Mouse (Mus musculus) C2C12 (cell line): ENCODE data around the gene Sike1. TPM values are rescaled to one million over a fixed set of nuclear protein-coding genes. Genes with fewer than 3 reads are reported as not detected.

ENCODE experiments used
- H3K27me3 ChIP-seq: one replicate; pipeline ENCODE4 v1.6.1; 2011; ENCODE audit not compliant: control insufficient read depth, insufficient read depth, insufficient read length
- H3K36me3 ChIP-seq: one replicate; pipeline ENCODE4 v1.6.1; 2011; ENCODE audit not compliant: control insufficient read depth, insufficient read depth
- H3K4me3 ChIP-seq: one replicate; pipeline ENCODE4 v1.5.1; 2011; ENCODE audit warnings: mild to moderate bottlenecking, control low read depth; ENCODE audit not compliant: poor library complexity, insufficient read depth, severe bottlenecking
- H3K79me2 ChIP-seq: one replicate; pipeline ENCODE4 v1.6.1; 2011; ENCODE audit not compliant: control insufficient read depth, insufficient read depth
- H3K79me3 ChIP-seq: one replicate; pipeline ENCODE4 v1.6.1; 2011; ENCODE audit warnings: low read depth, control low read depth
- H3ac ChIP-seq: one replicate; pipeline ENCODE3; 2011; ENCODE audit warnings: low read depth; ENCODE audit not compliant: control insufficient read depth, insufficient read length
- CEBPB ChIP-seq: IDR thresholded peaks from one replicate; pipeline ENCODE4 v1.6.1; 2011; ENCODE audit warnings: low read depth, mild to moderate bottlenecking, control low read depth, moderate library complexity
- CTCF ChIP-seq: IDR thresholded peaks from one replicate; pipeline ENCODE4 v1.5.1; 2011; ENCODE audit not compliant: control insufficient read depth, insufficient read depth, insufficient read length
- FOSL1 ChIP-seq: IDR thresholded peaks from one replicate; pipeline ENCODE4 v1.8.0; 2011; ENCODE audit warnings: mild to moderate bottlenecking, low read length; ENCODE audit not compliant: poor library complexity, insufficient read depth, severe bottlenecking
- MAX ChIP-seq: IDR thresholded peaks from one replicate; pipeline ENCODE4 v1.6.1; 2011; ENCODE audit warnings: mild to moderate bottlenecking, control low read depth
- MYOD1 ChIP-seq: IDR thresholded peaks from one replicate; pipeline ENCODE4 v1.6.1; 2011; ENCODE audit warnings: low read depth; ENCODE audit not compliant: control insufficient read depth, insufficient read length
- MYOG ChIP-seq: IDR thresholded peaks from one replicate; pipeline ENCODE4 v1.6.1; 2011; ENCODE audit not compliant: control insufficient read depth, insufficient read length; ENCODE audit errors: extremely low read depth
- USF1 ChIP-seq: IDR thresholded peaks from one replicate; pipeline ENCODE4 v1.6.1; 2011; ENCODE audit warnings: low read depth, mild to moderate bottlenecking, control low read depth, moderate library complexity
- polyA plus RNA-seq: library from polyadenylated mRNA; unstranded; fragments of >200 nt; fragmentation: generic; extraction: Trizol; gene quantifications from one replicate; pipeline ENCODE4 v1.2.1, GENCODE M21; 2012; ENCODE audit warnings: missing spikeins

Sike1 gene
- polyA plus RNA-seq, 1 experiment = 21.6 TPM

DNA sequence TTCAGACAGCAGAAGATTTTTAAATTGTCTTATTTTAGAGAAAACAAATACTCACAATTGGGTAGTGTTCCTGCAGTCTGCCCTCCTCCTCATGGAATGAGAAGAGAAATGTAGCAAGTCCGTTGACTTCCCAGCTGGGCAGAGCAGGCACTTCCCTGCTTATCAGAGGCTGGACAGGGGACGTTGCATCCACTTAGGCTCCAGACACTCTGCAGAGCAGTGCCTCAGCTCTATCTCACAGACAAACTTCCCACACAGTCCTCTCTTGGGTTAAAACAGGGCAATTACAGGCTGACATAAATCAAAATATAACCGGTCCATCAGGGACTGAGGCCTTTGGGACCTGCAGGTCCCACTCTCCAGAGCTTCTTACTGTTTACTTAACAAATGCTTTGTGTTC, 31.5 kb upstream of the Sike1 start, which contains the start of gene Nr1h5:
Nr1h5 (minus strand) TSS at position 101 of the 400 bp plus-strand sequence.
- Histone ChIP-seq H3K4me3 (no peak within 1 kb of the TSS), H3ac (no peak within 1 kb of the TSS), H3K36me3 (no peaks in the 10 kb centered on the region), H3K79me3 (no peaks in the 10 kb centered on the region), H3K79me2 (no peaks in the 10 kb centered on the region), H3K27me3 (no peaks in the 10 kb centered on the region)
- no peak for TF ChIP-seq MAX
- TF ChIP-seq MYOD1 = no peak

DNA sequence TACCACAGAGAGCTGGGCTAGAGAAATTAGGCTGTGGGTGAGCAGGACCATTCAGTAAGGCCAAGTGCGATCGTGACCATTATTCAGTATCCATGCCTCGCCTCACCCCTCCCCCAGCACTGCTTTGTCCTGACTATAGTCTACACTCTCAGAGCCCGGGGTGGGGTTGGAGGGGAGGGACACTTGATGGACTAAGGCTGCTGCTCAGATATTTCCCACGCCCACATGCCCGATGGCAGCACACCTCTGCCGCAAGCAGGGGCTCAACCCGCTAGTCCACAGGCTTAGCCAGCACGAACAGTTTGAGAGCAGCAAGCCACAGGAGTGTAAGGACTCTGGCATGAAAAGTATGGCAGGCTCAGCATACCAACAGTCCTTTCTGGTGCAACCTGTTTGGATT, 25.4 kb upstream of the Sike1 start:
- no peak for TF ChIP-seq USF1
- no peak for TF ChIP-seq CEBPB
- no peak for TF ChIP-seq MYOG
- TF ChIP-seq MAX = no peak
- no peak for TF ChIP-seq MYOD1
- Histone ChIP-seq H3K79me2 (no peaks in the 10 kb centered on the region), H3K79me3 (no peaks in the 10 kb centered on the region)

DNA sequence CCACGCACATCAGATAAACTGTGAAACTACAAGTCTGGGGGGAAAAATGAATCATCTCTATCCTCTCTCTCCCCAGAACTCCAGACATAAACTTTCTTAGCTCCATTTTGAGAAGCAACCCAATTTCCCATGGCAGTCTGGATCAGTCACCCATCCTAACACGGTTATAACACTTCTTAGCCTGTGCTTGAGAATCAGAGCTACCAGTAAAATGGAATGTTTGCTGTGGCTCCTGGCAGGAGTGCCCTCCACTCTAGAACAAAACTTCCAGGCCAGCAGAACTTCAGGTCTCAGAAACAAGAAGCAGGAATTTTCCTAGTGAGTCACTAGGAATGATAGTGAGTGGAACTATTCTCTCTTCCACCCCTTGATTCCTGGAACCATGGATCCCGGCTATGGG, 25.0 kb upstream of the Sike1 start:
- Histone ChIP-seq H3K27me3 (no peaks in the 10 kb centered on the region), H3K36me3 (no peaks in the 10 kb centered on the region), H3K4me3 (no peak overlapping the region), H3K79me3 (no peaks in the 10 kb centered on the region), H3K79me2 (no peaks in the 10 kb centered on the region), H3ac (no peak overlapping the region)
- TF ChIP-seq CTCF (no peak), FOSL1 (no peak), MAX (no peak), CEBPB (no peak)

More for the DNA sequence above, 25.4 kb upstream of the Sike1 start:
- Histone ChIP-seq H3K27me3 (no peaks in the 10 kb centered on the region), H3ac (no peak overlapping the region), H3K36me3 (no peaks in the 10 kb centered on the region), H3K4me3 (no peak overlapping the region)

DNA sequence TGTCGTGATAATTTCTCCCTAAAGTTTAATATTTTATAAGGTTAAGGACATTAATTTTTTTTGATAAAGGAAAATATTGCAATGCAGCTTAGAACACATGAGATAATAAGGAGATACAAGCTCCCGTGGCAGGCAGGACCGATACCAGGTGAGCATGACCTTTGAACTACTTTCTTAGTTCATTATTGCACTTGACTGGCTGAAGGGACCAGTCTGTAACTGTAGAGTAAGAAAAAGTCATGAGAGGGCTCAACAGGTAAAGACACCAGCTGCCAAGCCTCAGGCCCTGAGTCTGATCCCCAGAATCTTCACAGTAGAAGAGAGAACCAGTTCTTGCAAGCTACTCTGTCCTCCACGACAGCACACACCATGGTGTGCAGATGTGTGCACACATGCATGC, 18.6 kb upstream of the Sike1 start:
- Histone ChIP-seq H3K4me3 (no peak overlapping the region), H3K36me3 (no peaks in the 10 kb centered on the region), H3K79me2 (no peaks in the 10 kb centered on the region), H3K27me3 (no peaks in the 10 kb centered on the region), H3ac (no peak overlapping the region), H3K79me3 (no peaks in the 10 kb centered on the region)
- TF ChIP-seq FOSL1 (no peak), MYOD1 (no peak), CTCF (no peak), MAX (no peak), USF1 (no peak), MYOG (no peak), CEBPB (no peak)

DNA sequence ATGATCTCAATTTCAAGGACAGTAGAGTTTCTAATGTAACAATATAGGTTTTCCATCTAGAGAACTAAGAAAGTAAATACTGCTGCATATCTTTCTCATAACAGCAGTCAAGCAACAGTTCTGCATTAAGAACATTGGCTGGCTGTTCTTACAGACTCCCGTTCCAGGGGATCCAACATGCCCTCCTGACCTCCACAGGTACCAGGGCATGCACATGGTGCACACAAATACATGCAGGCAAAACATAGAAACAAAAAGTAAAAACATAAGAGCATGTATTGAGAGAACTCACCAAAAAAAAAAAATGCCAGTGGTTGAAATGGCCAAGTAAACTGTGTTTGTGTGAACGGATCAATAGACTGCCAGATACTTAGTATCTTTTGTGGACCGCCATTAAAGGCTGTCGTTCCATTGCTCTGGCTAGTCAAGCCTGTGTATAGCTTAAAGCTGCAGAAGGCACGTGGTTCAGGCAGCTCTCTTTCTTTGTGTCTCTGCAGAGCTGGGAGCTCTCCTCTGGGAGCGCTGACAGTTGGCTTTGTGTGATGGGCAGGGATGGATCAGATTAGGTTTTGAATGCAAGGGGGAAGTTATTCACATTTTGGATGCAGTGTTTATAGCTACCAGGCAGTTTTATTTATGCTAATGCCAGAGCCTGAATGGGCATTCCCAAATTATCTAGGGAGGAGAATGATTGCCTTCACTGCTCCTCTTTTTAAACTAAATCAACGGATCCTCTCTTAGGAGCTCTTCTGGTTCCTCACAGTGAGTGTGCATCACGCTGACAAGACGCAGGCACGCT, 15.8 kb upstream of the Sike1 start:
- no peaks in the 10 kb centered on the region for H3K36me3 ChIP-seq
- no peak overlapping the region for H3K4me3 ChIP-seq
- H3K79me3 ChIP-seq = no peaks in the 10 kb centered on the region
- TF ChIP-seq FOSL1 = no peak
- no peak for TF ChIP-seq MYOD1
- TF ChIP-seq CTCF = no peak
- TF ChIP-seq MYOG = no peak
- TF ChIP-seq MAX = no peak
- no peak for TF ChIP-seq USF1
- no peaks in the 10 kb centered on the region for H3K27me3 ChIP-seq
- no peak overlapping the region for H3ac ChIP-seq
- no peaks in the 10 kb centered on the region for H3K79me2 ChIP-seq

DNA sequence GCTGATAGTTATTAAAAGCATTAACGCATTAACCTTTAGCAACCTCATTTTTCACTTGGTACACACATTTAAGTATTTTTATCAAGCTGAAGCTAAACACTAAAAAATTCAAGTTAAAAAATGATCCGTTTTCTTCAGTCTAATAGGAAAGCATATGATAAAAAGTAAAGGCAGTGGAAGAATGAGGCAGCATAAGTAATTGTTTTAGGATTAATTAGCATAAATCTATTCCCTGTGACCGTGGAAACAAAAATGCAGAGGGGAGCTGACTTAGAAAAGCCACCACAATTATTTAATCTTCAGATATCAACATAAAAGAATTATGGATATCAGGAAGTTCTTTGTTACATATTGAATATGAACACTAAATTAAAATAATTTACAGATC, 15.2 kb upstream of the Sike1 start:
- no peaks in the 10 kb centered on the region for H3K36me3 ChIP-seq
- no peak overlapping the region for H3K4me3 ChIP-seq
- H3K79me3 ChIP-seq = no peaks in the 10 kb centered on the region
- H3K79me2 ChIP-seq = no peaks in the 10 kb centered on the region
- TF ChIP-seq CTCF (no peak), MYOG (no peak), CEBPB (no peak), FOSL1 (no peak), MAX (no peak), USF1 (no peak), MYOD1 (no peak)
- H3ac ChIP-seq = no peak overlapping the region
- no peaks in the 10 kb centered on the region for H3K27me3 ChIP-seq
